Mouse (Mus musculus) small intestine, adult 2 months (tissue): Measurements from ENCODE around the gene Heg1. TPM values are rescaled to one million over a fixed set of nuclear protein-coding genes. Genes with fewer than 3 reads are reported as not detected.

Experiments used
- H3K27ac ChIP-seq: fragments of 200-500 bp; 2 replicates; pipeline ENCODE4 v1.5.1; 2012; ENCODE audit warnings: low read depth, low read length, control low read depth, inconsistent platforms; ENCODE audit not compliant: insufficient read depth
- H3K27me3 ChIP-seq: fragments of 200-500 bp; 2 replicates; pipeline ENCODE4 v1.6.1; 2012; ENCODE audit warnings: mild to moderate bottlenecking, moderate library complexity, low read length, inconsistent platforms; ENCODE audit not compliant: control insufficient read depth, insufficient read depth
- H3K36me3 ChIP-seq: fragments of 200-500 bp; 2 replicates; pipeline ENCODE4 v1.6.1; 2012; ENCODE audit warnings: mild to moderate bottlenecking, low read length, control low read depth, inconsistent platforms; ENCODE audit not compliant: control insufficient read depth, insufficient read depth
- H3K4me1 ChIP-seq: fragments of 200-500 bp; 2 replicates; pipeline ENCODE4 v1.6.1; 2012; ENCODE audit warnings: low read length, inconsistent platforms, mixed read lengths; ENCODE audit not compliant: control insufficient read depth, insufficient read depth, insufficient read length
- H3K4me3 ChIP-seq: fragments of 200-500 bp; 2 replicates; pipeline ENCODE4 v1.5.1; 2012; ENCODE audit warnings: low read depth, mild to moderate bottlenecking, control low read depth, inconsistent platforms, low read length, moderate library complexity
- CTCF ChIP-seq: fragments of 200-500 bp; IDR thresholded peaks from 2 replicates; pipeline ENCODE4 v1.5.1; 2012; ENCODE audit warnings: low read depth, mild to moderate bottlenecking, control low read depth, inconsistent platforms, low read length, moderate library complexity, mixed read lengths; ENCODE audit not compliant: insufficient replicate concordance, insufficient read length; ENCODE audit errors: extremely low read depth
- POLR2A ChIP-seq: fragments of 200-500 bp; IDR thresholded peaks from 2 replicates; pipeline ENCODE4 v1.6.1; 2012; ENCODE audit warnings: low read depth, mild to moderate bottlenecking, control low read depth, inconsistent platforms, low read length, moderate library complexity
- WGBS: fragments of 180-500 bp; shearing (Covaris S2); methylation state at CpG from one replicate; pipeline ENCODE4 v1.1.7; 2018; 5-methylcytosine and 5-hydroxymethylcytosine counted together
- polyA plus RNA-seq: library from polyadenylated mRNA; depleted of rRNA; stranded (reverse); fragments of >200 nt; gene quantifications from 2 replicates; pipeline ENCODE4 v1.2.3, GENCODE M21; 2012

The Heg1 gene
- polyA plus RNA-seq, 1 experiment = 12.0 TPM

DNA sequence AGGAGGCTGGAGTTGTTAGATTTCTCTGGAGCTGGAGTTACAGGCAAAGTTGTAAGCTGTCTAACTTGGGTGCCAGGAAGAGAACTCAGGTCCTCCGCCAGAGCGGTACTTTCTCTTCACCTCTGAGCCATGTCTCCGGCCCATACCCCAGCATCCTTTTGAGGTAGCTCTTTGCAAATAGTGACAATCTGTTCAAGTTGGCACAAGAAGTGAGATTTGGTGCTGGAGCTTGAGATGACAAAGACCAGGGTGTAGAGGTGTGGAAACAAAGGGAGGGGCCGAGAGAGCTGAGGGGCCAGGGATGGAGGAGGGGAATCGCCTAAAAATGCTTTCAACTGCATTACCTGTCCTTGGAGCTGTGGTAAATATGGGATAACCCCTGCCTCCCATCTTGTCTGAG, 24.6 kb upstream of the Heg1 start:
- Histone ChIP-seq H3K27ac (peak overlapping the region; percentile 22; the same call in 1 of the 2 replicates), H3K36me3 (no peaks in the 10 kb centered on the region), H3K4me1 (no peaks in the 10 kb centered on the region), H3K27me3 (no peaks in the 10 kb centered on the region), H3K4me3 (no peak overlapping the region)
- no peak for TF ChIP-seq POLR2A
- TF ChIP-seq CTCF = no peak
- WGBS = 88% methylated on average over 5 of the region's 5 CpGs

DNA sequence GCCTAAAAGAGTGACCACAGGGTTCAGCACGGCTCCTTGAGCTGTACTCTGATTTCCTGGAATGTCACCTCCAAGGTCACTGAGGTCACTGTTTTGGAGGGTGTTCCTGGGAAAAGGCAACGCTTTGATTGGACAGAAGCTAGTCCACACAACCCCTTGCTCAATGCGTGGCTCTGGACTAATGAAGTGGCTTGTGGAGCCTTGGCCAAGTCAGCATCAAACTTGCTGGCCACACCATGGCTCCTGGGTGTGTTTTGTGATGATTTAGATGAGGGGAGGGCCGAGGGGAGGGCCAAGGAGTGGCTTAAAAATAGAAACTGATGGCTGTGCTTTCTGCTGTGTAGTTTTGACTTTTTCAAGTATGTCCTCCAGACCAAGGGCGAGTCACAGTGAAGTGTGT, 24.0 kb upstream of the Heg1 start:
- WGBS = 66% methylated on average over 5 of the region's 5 CpGs
- TF ChIP-seq CTCF = no peak
- TF ChIP-seq POLR2A = no peak

DNA sequence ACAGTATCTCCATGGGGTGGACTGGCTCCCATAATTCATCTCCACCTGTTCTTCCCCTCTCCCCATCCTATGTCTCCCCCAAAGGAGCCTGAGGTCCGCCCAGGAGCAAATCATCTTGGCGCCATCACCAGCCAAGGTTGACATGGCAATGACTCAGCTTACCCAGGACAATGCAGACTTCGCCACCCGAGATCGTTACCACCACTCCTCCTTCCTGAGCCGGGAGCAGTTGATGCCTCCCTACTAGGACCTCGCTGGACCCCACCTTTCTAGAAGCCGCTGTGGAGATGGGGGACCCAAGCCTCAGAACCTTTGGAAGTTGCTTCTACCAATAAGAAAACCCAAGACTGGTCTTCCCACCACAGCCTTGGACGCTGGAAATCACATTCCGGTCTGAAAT, 21.3 kb upstream of the Heg1 start:
- Histone ChIP-seq H3K36me3 (no peaks in the 10 kb centered on the region), H3K27ac (no peak overlapping the region), H3K4me3 (no peak overlapping the region), H3K4me1 (no peaks in the 10 kb centered on the region), H3K27me3 (no peaks in the 10 kb centered on the region)
- 95% methylated on average over 10 of the region's 10 CpGs for WGBS
- TF ChIP-seq CTCF (no peak), POLR2A (no peak)

More for the DNA sequence above, 24.0 kb upstream of the Heg1 start:
- H3K27ac ChIP-seq = no peak overlapping the region
- H3K36me3 ChIP-seq = no peaks in the 10 kb centered on the region
- H3K27me3 ChIP-seq = no peaks in the 10 kb centered on the region
- no peaks in the 10 kb centered on the region for H3K4me1 ChIP-seq
- H3K4me3 ChIP-seq = no peak overlapping the region

DNA sequence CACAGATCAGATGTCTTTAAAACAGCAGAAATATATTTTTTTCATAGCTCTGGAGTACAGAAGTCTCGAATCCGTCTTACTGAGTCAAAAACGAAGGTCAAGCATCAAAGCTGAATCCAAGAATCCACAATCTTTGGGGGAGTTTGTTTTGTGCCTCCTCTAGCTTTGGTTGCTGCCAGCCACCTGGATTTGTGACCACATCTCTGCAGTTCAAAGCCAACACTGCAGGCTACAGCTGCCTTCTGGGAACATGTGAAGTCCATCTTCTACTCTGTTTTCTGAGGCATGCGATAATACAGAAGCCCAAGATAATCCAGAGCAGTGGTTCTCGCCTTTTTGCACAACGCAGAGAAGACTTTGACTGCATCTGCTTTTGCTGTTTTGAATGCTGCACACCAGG, 17.9 kb upstream of the Heg1 start:
- H3K27ac ChIP-seq = no peak overlapping the region
- no peak for TF ChIP-seq POLR2A
- no peak for TF ChIP-seq CTCF
- no peaks in the 10 kb centered on the region for H3K27me3 ChIP-seq
- no peak overlapping the region for H3K4me3 ChIP-seq
- 92% methylated on average over 6 of the region's 6 CpGs for WGBS
- H3K4me1 ChIP-seq = no peaks in the 10 kb centered on the region
- no peaks in the 10 kb centered on the region for H3K36me3 ChIP-seq

DNA sequence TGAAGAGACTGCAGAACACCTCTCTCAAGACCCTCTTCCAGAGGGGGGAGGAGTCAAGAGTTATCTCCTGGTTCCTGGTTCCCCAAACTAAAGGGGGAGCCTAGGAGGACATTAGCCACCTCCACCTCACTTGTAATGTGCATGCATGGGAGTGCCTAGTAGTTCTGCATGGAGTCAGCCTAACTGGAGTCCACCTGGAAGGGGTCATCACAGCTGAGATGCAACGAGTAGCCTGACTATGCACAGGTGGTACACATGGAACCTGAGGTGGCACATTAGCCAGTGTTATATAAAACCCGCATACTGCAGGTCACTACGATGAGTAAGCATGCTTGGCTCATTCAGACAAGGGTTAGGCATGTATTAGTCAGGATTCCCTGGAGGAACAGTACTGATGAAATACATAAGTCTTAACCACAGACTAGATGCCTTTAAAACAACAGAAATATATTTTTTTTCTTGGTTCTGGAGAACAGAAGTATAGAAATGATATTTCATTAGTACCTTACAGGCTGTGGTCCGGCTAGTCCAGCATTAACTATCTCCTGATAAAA, 17.1 kb upstream of the Heg1 start:
- Histone ChIP-seq H3K36me3 (no peaks in the 10 kb centered on the region), H3K4me1 (no peaks in the 10 kb centered on the region), H3K27me3 (no peaks in the 10 kb centered on the region), H3K27ac (no peak overlapping the region), H3K4me3 (no peak overlapping the region)
- no peak for TF ChIP-seq CTCF
- TF ChIP-seq POLR2A = no peak
- WGBS = 87% methylated on average over 4 of the region's 4 CpGs

DNA sequence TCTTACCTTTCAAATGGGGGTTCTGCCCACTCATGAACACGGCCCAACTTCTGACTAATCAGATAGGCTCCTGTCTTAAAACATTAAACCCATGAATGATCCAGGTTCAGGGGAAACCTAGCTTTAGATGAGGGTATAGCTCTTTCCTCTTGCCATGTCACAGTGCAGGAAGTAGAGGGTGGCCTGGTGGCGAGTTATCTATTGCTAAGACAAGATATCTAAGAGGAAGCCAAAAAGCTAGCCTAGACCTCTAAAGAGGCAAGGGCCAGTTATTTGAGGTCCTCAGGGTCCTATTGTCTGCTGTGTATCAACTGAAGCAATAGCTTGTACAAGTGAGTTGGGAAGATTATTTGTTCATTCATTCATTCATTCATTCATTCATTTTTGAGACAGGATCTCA, 15.7 kb upstream of the Heg1 start:
- no peak overlapping the region for H3K4me3 ChIP-seq
- TF ChIP-seq POLR2A (no peak), CTCF (no peak)

DNA sequence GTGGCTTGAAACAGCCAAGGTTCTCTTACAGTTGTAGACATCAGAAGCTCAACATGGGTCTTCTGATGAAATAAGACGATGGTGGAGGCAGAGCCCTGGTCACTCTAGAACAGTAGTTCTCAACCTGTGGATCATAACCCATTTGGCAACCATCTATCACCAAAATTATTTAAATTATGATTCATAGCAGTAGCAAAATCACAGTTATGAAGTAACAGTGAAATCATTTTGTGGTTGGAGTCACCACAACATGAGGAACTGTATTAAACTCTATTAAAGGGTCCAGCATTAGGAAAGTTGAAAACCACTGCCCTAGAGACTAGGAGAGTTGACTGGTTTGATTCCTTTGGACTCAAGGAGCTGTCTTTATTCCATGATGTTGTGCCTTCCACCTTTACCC, 15.1 kb upstream of the Heg1 start:
- H3K27me3 ChIP-seq = no peaks in the 10 kb centered on the region
- H3K4me1 ChIP-seq = no peaks in the 10 kb centered on the region
- TF ChIP-seq CTCF = no peak
- no peak for TF ChIP-seq POLR2A
- no peaks in the 10 kb centered on the region for H3K36me3 ChIP-seq
- H3K27ac ChIP-seq = no peak overlapping the region
- H3K4me3 ChIP-seq = no peak overlapping the region
- WGBS = 88% methylated on average over 1 of the region's 1 CpGs

More for the DNA sequence above, 15.7 kb upstream of the Heg1 start:
- Histone ChIP-seq H3K27me3 (no peaks in the 10 kb centered on the region), H3K27ac (no peak overlapping the region), H3K4me1 (no peaks in the 10 kb centered on the region), H3K36me3 (no peaks in the 10 kb centered on the region)
- 80% methylated on average over 2 of the region's 2 CpGs for WGBS

DNA sequence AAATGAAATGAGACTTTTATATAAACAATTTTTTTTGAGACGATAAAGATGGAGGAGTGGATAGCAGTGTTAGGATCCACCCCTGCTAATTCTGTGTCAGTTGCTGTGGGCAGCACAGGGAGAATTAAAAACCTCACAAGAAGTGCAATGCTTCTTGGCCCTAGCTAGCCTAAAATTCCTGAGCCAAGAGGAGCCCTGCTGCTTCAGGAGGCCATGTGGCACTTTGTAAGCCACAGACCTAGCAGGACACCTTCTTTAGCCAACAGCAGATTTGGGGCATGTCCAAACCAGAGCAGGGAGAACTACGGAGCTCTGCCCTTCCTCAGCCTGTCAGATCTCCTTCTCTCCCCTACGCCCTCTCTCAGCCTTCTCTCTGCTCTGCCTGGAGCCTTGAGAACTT, 13.8 kb upstream of the Heg1 start:
- TF ChIP-seq CTCF (no peak), POLR2A (no peak)
- Histone ChIP-seq H3K4me3 (no peak overlapping the region), H3K27me3 (no peaks in the 10 kb centered on the region), H3K36me3 (no peaks in the 10 kb centered on the region), H3K27ac (0 out of 2 replicates have a peak overlapping the region, but pooled peaks have one; percentile 21), H3K4me1 (no peaks in the 10 kb centered on the region)
- 60% methylated on average over 3 of the region's 3 CpGs for WGBS
